Mouse (Mus musculus): ENCODE results near the gene Gimap9. TPM values are rescaled to one million over a fixed set of nuclear protein-coding genes. Genes with fewer than 3 reads are reported as not detected.

The Gimap9 gene
- polyA plus RNA-seq, 1 experiment from 2014 or later = 2.6 TPM

GRCm38 (mm10) chr6:48700251-48701075 is 24.5 kb downstream of the Gimap9 start:
- H3K9me3 ChIP-seq = no peaks in the 10 kb centered on the region
- H3K9ac ChIP-seq = no peak overlapping the region
- no peaks in the 10 kb centered on the region for H3K36me3 ChIP-seq (replicated peaks)
- H3K4me2 ChIP-seq = no peak overlapping the region
- no peaks in the 10 kb centered on the region for H3K4me1 ChIP-seq
- H3K27me3 ChIP-seq = no peaks in the 10 kb centered on the region
- H3K4me3 ChIP-seq (replicated peaks) = no peak overlapping the region
- ATAC-seq (ENCODE audit: low FRiP score) = no peak
- no peak overlapping the region for H3K27ac ChIP-seq
- WGBS = 64% methylated on average over 5 of the region's 5 CpGs

DNA sequence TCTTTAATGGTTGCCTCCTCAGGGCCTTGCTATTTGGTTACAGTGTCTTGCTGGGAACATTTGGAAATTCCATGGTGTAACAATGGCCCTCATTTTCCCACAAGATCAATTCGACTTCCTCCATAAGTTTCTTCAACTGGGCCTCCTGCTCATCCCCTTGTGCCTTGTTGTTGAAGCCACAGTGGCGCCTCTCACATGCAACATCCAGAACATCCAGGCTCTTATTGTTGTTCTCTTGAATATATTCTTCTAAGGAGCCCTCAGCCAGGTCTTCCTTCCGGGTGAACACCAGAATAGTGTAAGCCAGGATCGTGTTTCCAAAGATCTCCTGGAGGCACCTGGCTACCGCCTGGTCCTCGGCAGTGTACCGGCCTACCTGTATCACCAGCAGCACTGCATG is 26.2 kb downstream of the Gimap9 start:
- no peak overlapping the region for H3K4me2 ChIP-seq
- no peak overlapping the region for H3K4me3 ChIP-seq (replicated peaks)
- no peak overlapping the region for H3K9ac ChIP-seq
- no peaks in the 10 kb centered on the region for H3K9me3 ChIP-seq
- ATAC-seq (ENCODE audit: low FRiP score) = no peak
- H3K27ac ChIP-seq = no peak overlapping the region
- no peaks in the 10 kb centered on the region for H3K4me1 ChIP-seq
- no peaks in the 10 kb centered on the region for H3K27me3 ChIP-seq
- no peaks in the 10 kb centered on the region for H3K36me3 ChIP-seq (replicated peaks)
- 86% methylated on average over 7 of the region's 7 CpGs for WGBS

- no peak overlapping the region for H3K4me2 ChIP-seq
- H3K9me3 ChIP-seq = no peaks in the 10 kb centered on the region
- H3K4me3 ChIP-seq (replicated peaks) = no peak overlapping the region
- H3K27ac ChIP-seq = no peak overlapping the region
- H3K27me3 ChIP-seq = no peaks in the 10 kb centered on the region
- ATAC-seq (ENCODE audit: low FRiP score) = no peak
- H3K9ac ChIP-seq = no peak overlapping the region
- WGBS = 75% methylated on average over 5 of the region's 5 CpGs
- no peaks in the 10 kb centered on the region for H3K36me3 ChIP-seq (replicated peaks)
- no peaks in the 10 kb centered on the region for H3K4me1 ChIP-seq
These were observed 26.7 kb downstream of the Gimap9 start for GRCm38 (mm10) chr6:48702601-48703000.

DNA sequence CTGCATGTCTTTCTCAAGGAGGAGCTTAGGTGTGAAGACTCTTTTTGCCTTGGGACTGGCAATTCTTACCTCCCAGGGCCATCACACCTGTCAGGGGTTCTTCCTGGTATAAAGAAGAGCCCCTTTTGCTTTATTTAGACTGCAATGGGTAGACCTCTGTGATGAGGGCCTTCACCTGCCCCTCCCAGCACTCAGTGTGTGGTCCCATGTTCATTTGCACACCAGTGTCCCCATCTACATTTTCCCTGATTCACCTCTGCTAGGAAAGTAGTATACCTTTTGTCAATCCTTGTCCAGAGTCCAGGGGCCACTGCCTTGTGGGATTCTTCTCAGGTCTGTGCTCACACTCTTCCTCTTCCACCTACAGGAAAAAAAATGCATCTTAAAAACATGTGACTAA is 28.2 kb downstream of the Gimap9 start:
- no peaks in the 10 kb centered on the region for H3K27me3 ChIP-seq
- H3K4me1 ChIP-seq = no peaks in the 10 kb centered on the region
- no peaks in the 10 kb centered on the region for H3K9me3 ChIP-seq
- H3K4me3 ChIP-seq (replicated peaks) = no peak overlapping the region
- no peak overlapping the region for H3K9ac ChIP-seq
- H3K4me2 ChIP-seq = no peak overlapping the region
- no peak for ATAC-seq (ENCODE audit: low FRiP score)
- H3K27ac ChIP-seq = no peak overlapping the region
- no peaks in the 10 kb centered on the region for H3K36me3 ChIP-seq (replicated peaks)

DNA sequence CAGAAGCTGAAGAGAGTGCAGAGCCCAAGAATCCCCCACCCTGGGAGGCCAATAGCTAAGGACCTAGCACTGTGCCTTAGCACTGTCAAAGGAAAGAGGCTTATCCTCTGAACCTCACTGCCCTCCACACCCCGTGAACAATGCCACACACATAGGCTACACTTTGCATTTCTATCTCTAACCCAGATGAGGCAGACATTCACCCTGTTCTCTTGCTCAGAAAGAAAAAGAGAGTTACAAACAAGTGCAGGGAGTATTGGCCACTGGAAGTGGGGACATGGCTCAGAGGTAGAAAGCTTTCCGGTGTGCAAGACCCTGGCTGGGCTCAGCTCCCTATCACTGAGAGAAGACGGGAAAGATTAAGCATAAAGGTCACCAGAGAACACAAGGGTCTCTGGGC is 30.2 kb downstream of the Gimap9 start:
- ATAC-seq (ENCODE audit: low FRiP score) = no peak
- Histone ChIP-seq H3K4me3 (replicated peaks) (no peak overlapping the region), H3K4me1 (no peaks in the 10 kb centered on the region), H3K4me2 (no peak overlapping the region), H3K36me3 (replicated peaks) (no peaks in the 10 kb centered on the region), H3K27me3 (no peaks in the 10 kb centered on the region), H3K9ac (no peak overlapping the region), H3K27ac (no peak overlapping the region), H3K9me3 (no peaks in the 10 kb centered on the region)
- WGBS = 57% methylated on average over 3 of the region's 3 CpGs

- 59% methylated on average over 2 of the region's 2 CpGs for WGBS
- Histone ChIP-seq H3K4me2 (no peak within 1 kb of the TSS), H3K9ac (no peak within 1 kb of the TSS), H3K9me3 (no peaks in the 10 kb centered on the region), H3K27me3 (no peaks in the 10 kb centered on the region), H3K4me3 (replicated peaks) (no peak within 1 kb of the TSS), H3K4me1 (no peaks in the 10 kb centered on the region), H3K27ac (no peak within 1 kb of the TSS), H3K36me3 (replicated peaks) (no peaks in the 10 kb centered on the region)
- no peak for ATAC-seq (ENCODE audit: low FRiP score)
These were observed 42.5 kb downstream of the Gimap9 start, which contains the start of the genes Gm28053 and Gimap7 for GRCm38 (mm10) chr6:48718455-48718854. Gene Gm28053 (plus strand): TSS chr6:48718607. Gene Gimap7 (plus strand): TSS chr6:48718621.

GRCm38 (mm10) chr6:48720326-48720725 is 44.4 kb downstream of the Gimap9 start:
- no peak overlapping the region for H3K4me3 ChIP-seq (replicated peaks)
- no peak overlapping the region for H3K4me2 ChIP-seq
- peaks cover 1% of the 10 kb centered on the region; the same call in 1 of the 2 replicates for H3K4me1 ChIP-seq
- no peak overlapping the region for H3K9ac ChIP-seq
- no peak overlapping the region for H3K27ac ChIP-seq
- H3K27me3 ChIP-seq = no peaks in the 10 kb centered on the region
- 87% methylated on average over 4 of the region's 4 CpGs for WGBS
- H3K36me3 ChIP-seq (replicated peaks) = no peaks in the 10 kb centered on the region
- ATAC-seq (ENCODE audit: low FRiP score) = no peak
- no peaks in the 10 kb centered on the region for H3K9me3 ChIP-seq

DNA sequence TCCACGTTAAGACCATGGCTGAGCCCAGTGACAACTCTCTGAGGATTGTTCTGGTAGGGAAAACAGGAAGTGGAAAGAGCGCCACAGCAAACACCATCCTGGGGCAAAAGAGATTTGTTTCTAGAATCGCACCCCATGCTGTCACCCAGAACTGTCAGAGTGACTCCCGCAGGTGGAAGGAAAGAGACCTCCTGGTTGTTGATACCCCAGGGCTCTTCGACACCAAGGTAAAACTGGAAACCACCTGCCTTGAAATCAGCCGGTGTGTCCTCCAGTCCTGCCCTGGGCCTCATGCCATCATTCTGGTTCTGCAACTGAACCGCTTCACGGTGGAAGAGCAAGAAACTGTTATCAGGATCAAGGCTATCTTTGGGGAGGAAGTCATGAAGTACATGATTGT is 47.5 kb downstream of the Gimap9 start:
- Histone ChIP-seq H3K27ac (no peak overlapping the region), H3K9ac (no peak overlapping the region), H3K36me3 (replicated peaks) (no peaks in the 10 kb centered on the region), H3K27me3 (no peaks in the 10 kb centered on the region), H3K9me3 (no peaks in the 10 kb centered on the region), H3K4me3 (replicated peaks) (no peak overlapping the region), H3K4me1 (peaks cover 9% of the 10 kb centered on the region; the same call in 1 of the 2 replicates), H3K4me2 (no peak overlapping the region)
- WGBS = 89% methylated on average over 8 of the region's 8 CpGs
- no peak for ATAC-seq (ENCODE audit: low FRiP score)

GRCm38 (mm10) chr6:48725476-48725875 is 49.5 kb downstream of the Gimap9 start:
- Histone ChIP-seq H3K4me3 (replicated peaks) (no peak overlapping the region), H3K9ac (no peak overlapping the region), H3K9me3 (no peaks in the 10 kb centered on the region), H3K4me1 (peaks cover 9% of the 10 kb centered on the region; the same call in 1 of the 2 replicates), H3K27ac (no peak overlapping the region), H3K27me3 (no peaks in the 10 kb centered on the region), H3K4me2 (no peak overlapping the region), H3K36me3 (replicated peaks) (no peaks in the 10 kb centered on the region)
- no peak for ATAC-seq (ENCODE audit: low FRiP score)
- WGBS = 0% methylated on average over 1 of the region's 1 CpGs

GRCm38 (mm10) chr6:48727761-48728160 is 51.8 kb downstream of the Gimap9 start:
- H3K4me1 ChIP-seq = peaks cover 9% of the 10 kb centered on the region; the same call in 1 of the 2 replicates
- H3K27me3 ChIP-seq = no peaks in the 10 kb centered on the region
- ATAC-seq (ENCODE audit: low FRiP score) = no peak
- H3K9ac ChIP-seq = no peak overlapping the region
- H3K4me2 ChIP-seq = no peak overlapping the region
- 91% methylated on average over 5 of the region's 5 CpGs for WGBS
- H3K27ac ChIP-seq = no peak overlapping the region
- H3K36me3 ChIP-seq (replicated peaks) = no peaks in the 10 kb centered on the region
- H3K9me3 ChIP-seq = no peaks in the 10 kb centered on the region
- H3K4me3 ChIP-seq (replicated peaks) = no peak overlapping the region

Other genes with a start within 250 kb of the Gimap9 start
- 22.1 and 22.7 TPM in 2 replicates for gene Zfp467, start 230.3 kb upstream of the Gimap9 start, polyA plus RNA-seq (2016; fragmentation: Nextera tagmentation; extraction: Ambion mirVana)
- 0.40 and 0.53 TPM in 2 replicates for gene Sspo, start 227.9 kb upstream of the Gimap9 start, polyA plus RNA-seq (2016; fragmentation: Nextera tagmentation; extraction: Ambion mirVana)
- gene Atp6v0e2, start 138.5 kb upstream of the Gimap9 start, polyA plus RNA-seq (2016; fragmentation: Nextera tagmentation; extraction: Ambion mirVana) = 78.6 and 88.3 TPM in 2 replicates
- gene Lrrc61, start 121.3 kb upstream of the Gimap9 start, polyA plus RNA-seq (2016; fragmentation: Nextera tagmentation; extraction: Ambion mirVana) = 16.7 and 21.3 TPM in 2 replicates
- 0.74 and 1.2 TPM in 2 replicates for gene Rarres2, start 103.3 kb upstream of the Gimap9 start, polyA plus RNA-seq (2016; fragmentation: Nextera tagmentation; extraction: Ambion mirVana)
- not detected in 2 replicates for gene Gm45021, start 86.5 kb upstream of the Gimap9 start, polyA plus RNA-seq (2016; fragmentation: Nextera tagmentation; extraction: Ambion mirVana)
- gene Repin1, start 82.2 kb upstream of the Gimap9 start, polyA plus RNA-seq (2016; fragmentation: Nextera tagmentation; extraction: Ambion mirVana) = 46.7 and 50.0 TPM in 2 replicates
- not detected in 2 replicates for gene Gm44965, start 82.2 kb upstream of the Gimap9 start, polyA plus RNA-seq (2016; fragmentation: Nextera tagmentation; extraction: Ambion mirVana)
- 13.4 and 14.9 TPM in 2 replicates for gene Zfp775, start 74.1 kb upstream of the Gimap9 start, polyA plus RNA-seq (2016; fragmentation: Nextera tagmentation; extraction: Ambion mirVana)
- gene AI854703, start 49.4 kb upstream of the Gimap9 start, polyA plus RNA-seq (2016; fragmentation: Nextera tagmentation; extraction: Ambion mirVana) = 1.2 and 1.6 TPM in 2 replicates
- gene Gimap8, start 28.9 kb upstream of the Gimap9 start, polyA plus RNA-seq (2016; fragmentation: Nextera tagmentation; extraction: Ambion mirVana) = 0.36 TPM in 2 replicates
- gene Gimap4, start 8.4 kb downstream of the Gimap9 start, polyA plus RNA-seq (2016; fragmentation: Nextera tagmentation; extraction: Ambion mirVana) = 2.8 and 3.4 TPM in 2 replicates
- 5.7 and 6.5 TPM in 2 replicates for gene Gimap6, start 32.1 kb downstream of the Gimap9 start, polyA plus RNA-seq (2016; fragmentation: Nextera tagmentation; extraction: Ambion mirVana)
- gene Gm28053, start 42.5 kb downstream of the Gimap9 start, polyA plus RNA-seq (2016; fragmentation: Nextera tagmentation; extraction: Ambion mirVana) = not detected in 2 replicates
- not detected in 2 replicates for gene Gimap7, start 42.5 kb downstream of the Gimap9 start, polyA plus RNA-seq (2016; fragmentation: Nextera tagmentation; extraction: Ambion mirVana)
- 3.0 and 3.3 TPM in 2 replicates for gene Gimap1, start 62.9 kb downstream of the Gimap9 start, polyA plus RNA-seq (2016; fragmentation: Nextera tagmentation; extraction: Ambion mirVana)
- gene Gimap5, start 70.1 kb downstream of the Gimap9 start, polyA plus RNA-seq (2016; fragmentation: Nextera tagmentation; extraction: Ambion mirVana) = 0.50 and 1.0 TPM in 2 replicates
- gene Gimap3, start 94.7 kb downstream of the Gimap9 start, polyA plus RNA-seq (2016; fragmentation: Nextera tagmentation; extraction: Ambion mirVana) = not detected in 2 replicates
- gene Tmem176a, start 164.8 kb downstream of the Gimap9 start, polyA plus RNA-seq (2016; fragmentation: Nextera tagmentation; extraction: Ambion mirVana) = 12.0 and 16.7 TPM in 2 replicates
- 67.1 and 77.8 TPM in 2 replicates for gene Tmem176b, start 165.4 kb downstream of the Gimap9 start, polyA plus RNA-seq (2016; fragmentation: Nextera tagmentation; extraction: Ambion mirVana)
- not detected in 2 replicates for gene Aoc1, start 196.8 kb downstream of the Gimap9 start, polyA plus RNA-seq (2016; fragmentation: Nextera tagmentation; extraction: Ambion mirVana)

Data from forebrain, embryonic 12.5 days (tissue).